Mouse (Mus musculus) heart, postnatal 0 days (tissue): ENCODE data around the gene Gapvd1.

Experiments
- CTCF ChIP-seq: IDR thresholded peaks from 2 replicates; pipeline ENCODE4 v1.5.1; 2016; ENCODE audit warnings: antibody characterized with exemption, control low read depth, low read depth
- EP300 ChIP-seq: IDR thresholded peaks from 2 replicates; pipeline ENCODE4 v1.6.1; 2016; ENCODE audit warnings: antibody characterized with exemption, low read depth

DNA sequence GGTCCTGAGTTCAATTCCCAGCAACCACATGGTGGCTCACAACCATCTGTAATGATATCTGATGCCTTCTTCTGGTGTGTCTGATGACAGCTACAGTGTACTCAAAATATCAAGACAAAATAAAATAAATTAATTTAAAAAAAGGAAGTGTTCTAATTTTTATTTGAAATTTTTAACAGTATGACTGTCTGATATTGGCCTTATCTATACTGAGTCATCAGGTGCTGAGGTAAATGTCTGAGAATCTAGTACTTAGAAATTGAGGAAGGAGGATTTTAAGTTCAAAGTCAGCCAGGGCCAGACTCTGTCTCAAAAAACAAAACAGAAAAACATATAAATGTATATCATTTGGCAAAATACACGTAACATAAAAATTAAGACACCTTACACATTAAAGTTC is 46.4 kb downstream of the Gapvd1 start:
- TF ChIP-seq CTCF = no peak
- no peak for TF ChIP-seq EP300
